Mouse (Mus musculus) lung, postnatal 25 days (tissue): Measurements from ENCODE around the gene Pkdrej.

Source experiments
- DNase-seq: peaks from one replicate; pipeline ENCODE4 v3.0.0; 2022; ENCODE audit warnings: low spot score

Gene Pkdrej

DNA sequence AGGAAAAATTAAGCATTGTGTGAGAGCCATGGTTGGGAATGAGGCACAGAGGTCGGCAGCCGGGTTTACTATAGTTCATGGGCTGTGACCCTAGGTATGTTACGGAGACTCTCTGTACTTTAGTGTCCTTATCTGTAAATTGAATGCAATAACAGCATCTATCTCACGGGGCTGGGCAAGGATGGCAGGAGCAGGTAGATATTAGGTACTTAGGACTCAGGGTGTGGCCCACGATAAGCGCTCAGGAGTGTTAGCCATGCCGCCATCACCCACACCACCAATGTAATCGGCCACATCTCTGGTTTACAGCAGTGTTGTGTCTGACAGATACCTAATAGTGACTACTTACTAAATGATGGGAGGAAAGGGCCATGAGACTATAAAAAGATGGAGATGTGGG is 52.5 kb downstream of the Pkdrej start:
- no peak for DNase-seq

DNA sequence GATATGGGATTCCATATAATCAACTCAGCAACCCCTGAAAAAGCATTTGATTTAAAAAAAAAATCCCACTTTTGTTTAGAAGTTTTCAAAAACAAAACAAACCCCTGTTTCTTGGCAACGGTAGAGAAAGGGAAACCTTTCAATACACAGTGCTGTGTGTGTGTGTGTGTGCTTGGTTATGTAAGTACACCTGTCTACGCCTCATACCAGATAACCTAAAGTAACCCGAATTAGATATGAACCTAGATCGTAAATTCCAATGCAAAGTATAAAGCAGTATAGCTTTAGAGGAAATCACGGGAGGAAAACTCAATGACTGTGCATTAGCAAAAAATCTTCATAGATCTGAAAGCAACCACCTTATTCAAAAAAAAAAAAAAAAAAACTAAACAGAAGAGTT is 54.9 kb downstream of the Pkdrej start:
- no peak for DNase-seq

DNA sequence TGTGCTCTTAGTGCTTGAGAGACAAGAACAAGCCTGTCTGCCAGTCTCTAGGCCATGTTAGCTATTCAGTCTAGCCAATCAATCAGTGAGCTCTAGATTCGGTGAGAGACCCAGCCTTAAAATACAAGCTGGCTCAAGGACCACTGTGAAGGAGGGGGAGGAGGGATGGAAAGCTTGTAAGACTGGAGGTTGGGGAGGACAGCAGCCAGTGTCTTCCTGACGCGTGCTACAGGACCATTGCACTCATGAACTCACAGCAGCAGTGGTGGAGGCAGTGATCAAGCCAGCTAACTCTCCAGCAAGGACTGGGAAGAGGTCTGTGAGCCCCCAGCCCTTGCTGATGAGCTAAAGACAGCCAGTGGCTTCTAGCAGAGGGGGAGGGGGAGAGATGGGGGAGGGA is 56.5 kb downstream of the Pkdrej start:
- no peak for DNase-seq
